In genomic region chr10:69211560-69211959, GRCm38 (mm10) we compare ENCODE assay signal across 8 mouse cellular contexts. TPM values are rescaled to one million over a fixed set of nuclear protein-coding genes. Genes with fewer than 3 reads are reported as not detected.
A peak's percentile ranks its signal among the peaks of the same experiment; 100 is the strongest.
DNase-seq lines count a peak whose midpoint lies in the region; ATAC-seq lines count a peak whose summit lies in the region.

No protein-coding gene starts in this region.

- H3K4me2 ChIP-seq in forebrain, embryonic 13.5 days, result peak overlapping the region; percentile 82
- H3K4me2 ChIP-seq in hindbrain, embryonic 14.5 days (replicated peaks), result peak overlapping the region; percentile 93
- H3K4me2 ChIP-seq in lung, embryonic 16.5 days (ENCODE audit: low read depth, low read length), result peak overlapping the region; percentile 96
- H3K4me2 ChIP-seq in stomach, embryonic 14.5 days (replicated peaks; ENCODE audit: low read depth, low read length), result peak overlapping the region; percentile 70

- H3K36me3 ChIP-seq in forebrain, embryonic 13.5 days (ENCODE audit: poor library complexity, severe bottlenecking), result peaks cover 4% of the 10 kb centered on the region
- H3K36me3 ChIP-seq in hindbrain, embryonic 14.5 days (replicated peaks; ENCODE audit: control insufficient read depth, insufficient read depth), result peaks cover 3% of the 10 kb centered on the region; the same call in 1 of the 2 replicates
- 0 out of 2 replicates have a peak, but pooled peaks cover 4% of the 10 kb centered on the region for H3K36me3 ChIP-seq in lung, embryonic 16.5 days (ENCODE audit: control insufficient read depth, insufficient read depth, low read length)
- peaks cover 14% of the 10 kb centered on the region for H3K36me3 ChIP-seq in stomach, embryonic 14.5 days (ENCODE audit: control insufficient read depth, insufficient read depth, low read length)

- peaks cover 16% of the 10 kb centered on the region for H3K4me1 ChIP-seq in forebrain, embryonic 13.5 days
- peaks cover 20% of the 10 kb centered on the region for H3K4me1 ChIP-seq in hindbrain, embryonic 14.5 days (replicated peaks; ENCODE audit: control insufficient read depth, insufficient read depth, low read length)
- peaks cover 14% of the 10 kb centered on the region for H3K4me1 ChIP-seq in lung, embryonic 16.5 days (replicated peaks; ENCODE audit: control insufficient read depth, insufficient read depth, low read length)
- peaks cover 7% of the 10 kb centered on the region; the same call in 1 of the 2 replicates for H3K4me1 ChIP-seq in stomach, embryonic 14.5 days (ENCODE audit: control insufficient read depth, insufficient read depth, low read length)

- no peaks in the 10 kb centered on the region for H3K9me3 ChIP-seq in forebrain, embryonic 13.5 days (replicated peaks)
- H3K9me3 ChIP-seq in hindbrain, embryonic 14.5 days (ENCODE audit: control insufficient read depth, low read length), result 0 out of 2 replicates have a peak, but pooled peaks cover 2% of the 10 kb centered on the region
- no peaks in the 10 kb centered on the region for H3K9me3 ChIP-seq in lung, embryonic 16.5 days (ENCODE audit: control insufficient read depth, low read length)
- H3K9me3 ChIP-seq in stomach, embryonic 14.5 days (ENCODE audit: control insufficient read depth, low read depth, low read length), result peaks cover 5% of the 10 kb centered on the region; the same call in 1 of the 2 replicates

- 67% methylated on average over 8 of the region's 8 CpGs for WGBS in forebrain, embryonic 13.5 days
- whole genome bisulfite sequencing in hindbrain, embryonic 14.5 days, result 63% methylated on average over 8 of the region's 8 CpGs
- 38% methylated on average over 8 of the region's 8 CpGs for WGBS in lung, embryonic 16.5 days
- 42% methylated on average over 8 of the region's 8 CpGs for WGBS in stomach, embryonic 14.5 days

- H3K27ac ChIP-seq in forebrain, embryonic 13.5 days, result peak overlapping the region; percentile 96; the same call in 1 of the 2 replicates
- H3K27ac ChIP-seq in hindbrain, embryonic 14.5 days, result peak overlapping the region; percentile 98; the same call in 1 of the 2 replicates
- peak overlapping the region; percentile 98; the same call in 1 of the 2 replicates for H3K27ac ChIP-seq in lung, embryonic 16.5 days (ENCODE audit: low read length)
- H3K27ac ChIP-seq in stomach, embryonic 14.5 days (ENCODE audit: low read length), result peak overlapping the region; percentile 100

- ATAC-seq in forebrain, embryonic 13.5 days, result no peak
- ATAC-seq in hindbrain, embryonic 14.5 days (ENCODE audit: low FRiP score), result no peak
- no peak for ATAC-seq in lung, embryonic 16.5 days (ENCODE audit: low read depth)
- ATAC-seq in stomach, embryonic 14.5 days (ENCODE audit: insufficient number of reproducible peaks, insufficient read depth, low FRiP score, low read depth), result no peak

- no peaks in the 10 kb centered on the region for H3K27me3 ChIP-seq in forebrain, embryonic 13.5 days
- no peaks in the 10 kb centered on the region for H3K27me3 ChIP-seq in hindbrain, embryonic 14.5 days (ENCODE audit: control insufficient read depth, insufficient read depth, low read length)
- H3K27me3 ChIP-seq in lung, embryonic 16.5 days (ENCODE audit: control insufficient read depth, insufficient read depth, low read depth, low read length), result no peaks in the 10 kb centered on the region
- no peaks in the 10 kb centered on the region for H3K27me3 ChIP-seq in stomach, embryonic 14.5 days (ENCODE audit: control insufficient read depth, insufficient read depth, low read length)

- H3K4me3 ChIP-seq in forebrain, embryonic 13.5 days, result peak overlapping the region; percentile 64
- peak overlapping the region; percentile 85 for H3K4me3 ChIP-seq in hindbrain, embryonic 14.5 days (replicated peaks; ENCODE audit: low read length)
- H3K4me3 ChIP-seq in lung, embryonic 16.5 days (ENCODE audit: low read length), result peak overlapping the region; percentile 85
- peak overlapping the region; percentile 76 for H3K4me3 ChIP-seq in stomach, embryonic 14.5 days (ENCODE audit: low read depth, low read length)

- peak overlapping the region; percentile 93; the same call in 1 of the 2 replicates for H3K9ac ChIP-seq in forebrain, embryonic 13.5 days
- H3K9ac ChIP-seq in hindbrain, embryonic 14.5 days, result peak overlapping the region; percentile 97
- peak overlapping the region; percentile 96; the same call in 1 of the 2 replicates for H3K9ac ChIP-seq in lung, embryonic 16.5 days (ENCODE audit: low read length)
- H3K9ac ChIP-seq in stomach, embryonic 14.5 days (replicated peaks; ENCODE audit: low read depth, low read length), result 0 out of 2 replicates have a peak overlapping the region, but pooled peaks have one; percentile 93

- peak; percentile 57 for DNase-seq in ovary, postnatal 36 days (ENCODE audit: low spot score)
- no peak for DNase-seq in ovary, postnatal 14 days (ENCODE audit: low spot score)
- DNase-seq in hindbrain, embryonic 14.5 days (ENCODE audit: low spot score), result no peak
- DNase-seq in right cerebral cortex, postnatal 14 days, result no peak
- no peak for DNase-seq in layer of hippocampus, postnatal 14 days (ENCODE audit: low spot score in 2 of 2)

RNA-seq across cellular contexts. Expression of gene A930033H14Rik, which starts 1.3 kb away (rescaled TPM):
- 0.94 and 1.2 TPM in 2 replicates for polyA plus RNA-seq in forebrain, embryonic 13.5 days (2015; fragmentation: Nextera tagmentation; extraction: Ambion mirVana)
- 0.89 and 2.0 TPM in 2 replicates for polyA plus RNA-seq in hindbrain, embryonic 14.5 days (2014; fragmentation: Nextera tagmentation; extraction: Ambion mirVana)
- 1.2 and 1.5 TPM in 2 replicates for polyA plus RNA-seq in lung, embryonic 16.5 days (2015; fragmentation: Nextera tagmentation; extraction: Ambion mirVana)
- polyA plus RNA-seq in stomach, embryonic 14.5 days (2014; fragmentation: Nextera tagmentation; extraction: Ambion mirVana), result 3.4 and 3.5 TPM in 2 replicates
- 1 to 10 TPM; 3.8 to 4.7 TPM for total RNA-seq in layer of hippocampus, postnatal 14 days (2021)
